Mouse (Mus musculus) liver, embryonic 13.5 days (tissue): ENCODE data around the gene Pax6. TPM values are rescaled to one million over a fixed set of nuclear protein-coding genes. Genes with fewer than 3 reads are reported as not detected.

Experiments
- ATAC-seq: fragments of 200-750 bp; cut with Nextera tagmentation; 2 replicates; pipeline ENCODE4 v1.8.0; 2017; ENCODE audit warnings: low read depth, mild to moderate bottlenecking, moderate number of reproducible peaks, moderate library complexity
- DNase-seq: peaks from one replicate; pipeline ENCODE4 v3.0.0; 2022
- H3K27ac ChIP-seq: fragments of 300-500 bp; sonication (generic); 2 replicates; pipeline ENCODE4 v1.5.1; 2015; ENCODE audit warnings: moderate library complexity, mild to moderate bottlenecking, inconsistent platforms
- H3K27me3 ChIP-seq: fragments of 300-500 bp; sonication (generic); 2 replicates; pipeline ENCODE4 v1.6.1; 2015; ENCODE audit warnings: mild to moderate bottlenecking, inconsistent platforms
- H3K36me3 ChIP-seq: fragments of 300-500 bp; sonication (generic); 2 replicates; pipeline ENCODE4 v1.6.1; 2015; ENCODE audit warnings: mild to moderate bottlenecking, inconsistent platforms
- H3K4me1 ChIP-seq: fragments of 300-500 bp; sonication (generic); replicated peaks from 2 replicates; pipeline ENCODE4 v1.6.1; 2015; ENCODE audit warnings: inconsistent platforms
- H3K4me2 ChIP-seq: fragments of 300-500 bp; sonication (generic); 2 replicates; pipeline ENCODE4 v1.6.1; 2015; ENCODE audit warnings: inconsistent platforms, mild to moderate bottlenecking, moderate library complexity
- H3K4me3 ChIP-seq: fragments of 300-500 bp; sonication (generic); replicated peaks from 2 replicates; pipeline ENCODE4 v1.5.1; 2015; ENCODE audit warnings: mild to moderate bottlenecking, inconsistent platforms
- H3K9ac ChIP-seq: fragments of 300-500 bp; sonication (generic); 2 replicates; pipeline ENCODE4 v1.6.1; 2015; ENCODE audit warnings: mild to moderate bottlenecking, inconsistent platforms
- H3K9me3 ChIP-seq: fragments of 300-500 bp; sonication (generic); replicated peaks from 2 replicates; pipeline ENCODE4 v1.6.1; 2016; ENCODE audit warnings: inconsistent platforms
- WGBS: fragments of 180-500 bp; shearing (Covaris S2); methylation state at CpG from one replicate; pipeline ENCODE4 v1.1.7; 2015; ENCODE audit not compliant: insufficient replicate concordance; 5-methylcytosine and 5-hydroxymethylcytosine counted together
- polyA plus RNA-seq: library from polyadenylated mRNA; unstranded; fragments of >200 nt; fragmentation: Nextera tagmentation; extraction: Ambion mirVana; gene quantifications from 2 replicates; pipeline ENCODE4 v1.2.1, GENCODE M21; 2015

The Pax6 gene
- polyA plus RNA-seq = 0.05 and 0.07 TPM in 2 replicates

DNA sequence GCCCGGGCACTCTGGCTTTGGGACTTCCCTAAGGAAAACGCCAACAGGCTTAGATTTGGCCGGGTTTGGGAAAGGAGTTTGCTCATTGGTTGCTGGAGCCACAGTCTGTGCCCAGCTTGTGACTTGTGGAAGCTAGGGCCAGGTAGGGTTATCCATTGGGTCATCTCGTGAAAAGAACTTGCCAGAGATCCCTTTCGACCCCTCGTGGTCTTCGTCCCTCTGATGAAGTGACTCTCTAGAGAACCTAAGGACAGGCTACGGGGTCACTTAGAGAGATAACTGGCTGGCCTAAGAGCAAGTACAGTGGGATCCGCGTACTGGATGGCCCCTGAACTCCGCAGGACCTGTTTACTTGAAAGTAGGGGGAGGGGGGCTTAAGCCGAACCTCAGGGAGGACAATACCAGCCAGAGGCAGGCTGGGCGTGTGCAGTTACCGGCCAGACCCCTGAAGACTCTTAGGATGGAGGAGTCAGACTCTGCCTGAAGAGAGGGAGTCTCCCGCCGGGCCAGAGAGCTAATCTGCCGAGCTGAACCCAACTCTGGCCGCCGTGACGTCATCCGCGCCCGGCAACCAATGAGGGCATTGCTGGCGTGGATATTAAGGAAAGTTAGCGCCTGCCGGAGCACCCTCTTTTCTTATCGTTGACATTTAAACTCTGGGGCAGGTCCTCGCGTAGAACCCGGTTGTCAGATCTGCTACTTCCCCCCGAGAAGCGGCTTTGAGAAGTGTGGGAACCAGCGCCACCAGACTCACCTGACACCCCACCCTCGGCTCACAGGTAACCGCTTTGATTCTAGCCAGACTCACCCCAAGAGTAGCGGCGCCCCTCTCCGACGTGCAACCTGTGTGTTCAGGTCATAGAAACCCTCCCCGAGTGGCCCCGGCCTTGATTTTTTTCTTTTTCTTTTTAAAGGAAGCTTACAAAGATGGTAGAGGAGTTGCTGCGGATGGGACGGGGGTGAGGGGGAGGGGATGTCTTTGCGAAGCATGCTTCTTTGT, at the start of gene Pax6:
Gene Pax6 (plus strand): TSS at position 630 of the 1,000 bp plus-strand sequence.
- Histone ChIP-seq H3K27me3 (peaks cover 100% of the 10 kb centered on the region), H3K9me3 (no peaks in the 10 kb centered on the region), H3K4me2 (peak within 1 kb of the TSS; percentile 19; the same call in 1 of the 2 replicates), H3K4me1 (peaks cover 6% of the 10 kb centered on the region), H3K36me3 (no peaks in the 10 kb centered on the region), H3K27ac (no peak within 1 kb of the TSS), H3K9ac (no peak within 1 kb of the TSS), H3K4me3 (no peak within 1 kb of the TSS)
- no peak for DNase-seq
- no peak for ATAC-seq
- 2% methylated on average over 44 of the region's 44 CpGs for WGBS

DNA sequence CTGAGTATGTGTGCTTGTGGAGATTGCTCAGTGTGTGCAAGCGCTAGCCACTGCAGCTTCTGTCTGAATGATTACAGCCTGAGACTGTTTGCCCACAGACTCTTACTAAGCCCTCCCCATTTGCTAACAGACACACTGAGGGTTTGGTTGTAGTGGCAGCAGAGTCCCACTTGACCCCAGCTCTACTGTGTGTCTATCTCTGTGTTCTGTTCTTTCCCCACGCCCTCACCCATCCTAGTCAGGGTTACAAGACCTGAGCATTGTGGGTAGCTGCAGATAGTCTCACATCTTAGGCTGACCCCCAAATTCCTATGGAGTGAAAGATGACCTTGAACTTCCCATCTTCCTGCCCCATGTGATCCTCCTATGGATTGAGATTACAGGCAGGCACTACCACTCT, 19.8 kb upstream of the Pax6 start:
- Histone ChIP-seq H3K36me3 (no peaks in the 10 kb centered on the region), H3K27ac (no peak overlapping the region), H3K27me3 (0 out of 2 replicates have a peak, but pooled peaks cover 19% of the 10 kb centered on the region), H3K9me3 (no peaks in the 10 kb centered on the region), H3K4me2 (no peak overlapping the region), H3K9ac (no peak overlapping the region), H3K4me3 (no peak overlapping the region), H3K4me1 (no peaks in the 10 kb centered on the region)
- 68% methylated on average over 2 of the region's 2 CpGs for WGBS
- no peak for ATAC-seq
- no peak for DNase-seq

GRCm38 (mm10) chr2:105656456-105656855, 12.2 kb upstream of the Pax6 start:
- Histone ChIP-seq H3K4me3 (no peak overlapping the region), H3K4me1 (no peaks in the 10 kb centered on the region), H3K9ac (no peak overlapping the region), H3K9me3 (no peaks in the 10 kb centered on the region), H3K27ac (no peak overlapping the region), H3K36me3 (no peaks in the 10 kb centered on the region), H3K27me3 (peaks cover 69% of the 10 kb centered on the region), H3K4me2 (no peak overlapping the region)
- DNase-seq (no peak), ATAC-seq (no peak)
- 65% methylated on average over 8 of the region's 8 CpGs for WGBS

- 8% methylated on average over 9 of the region's 9 CpGs for WGBS
- no peak overlapping the region for H3K4me3 ChIP-seq
Observed at GRCm38 (mm10) chr2:105659350-105659749, 9.3 kb upstream of the Pax6 start.

DNA sequence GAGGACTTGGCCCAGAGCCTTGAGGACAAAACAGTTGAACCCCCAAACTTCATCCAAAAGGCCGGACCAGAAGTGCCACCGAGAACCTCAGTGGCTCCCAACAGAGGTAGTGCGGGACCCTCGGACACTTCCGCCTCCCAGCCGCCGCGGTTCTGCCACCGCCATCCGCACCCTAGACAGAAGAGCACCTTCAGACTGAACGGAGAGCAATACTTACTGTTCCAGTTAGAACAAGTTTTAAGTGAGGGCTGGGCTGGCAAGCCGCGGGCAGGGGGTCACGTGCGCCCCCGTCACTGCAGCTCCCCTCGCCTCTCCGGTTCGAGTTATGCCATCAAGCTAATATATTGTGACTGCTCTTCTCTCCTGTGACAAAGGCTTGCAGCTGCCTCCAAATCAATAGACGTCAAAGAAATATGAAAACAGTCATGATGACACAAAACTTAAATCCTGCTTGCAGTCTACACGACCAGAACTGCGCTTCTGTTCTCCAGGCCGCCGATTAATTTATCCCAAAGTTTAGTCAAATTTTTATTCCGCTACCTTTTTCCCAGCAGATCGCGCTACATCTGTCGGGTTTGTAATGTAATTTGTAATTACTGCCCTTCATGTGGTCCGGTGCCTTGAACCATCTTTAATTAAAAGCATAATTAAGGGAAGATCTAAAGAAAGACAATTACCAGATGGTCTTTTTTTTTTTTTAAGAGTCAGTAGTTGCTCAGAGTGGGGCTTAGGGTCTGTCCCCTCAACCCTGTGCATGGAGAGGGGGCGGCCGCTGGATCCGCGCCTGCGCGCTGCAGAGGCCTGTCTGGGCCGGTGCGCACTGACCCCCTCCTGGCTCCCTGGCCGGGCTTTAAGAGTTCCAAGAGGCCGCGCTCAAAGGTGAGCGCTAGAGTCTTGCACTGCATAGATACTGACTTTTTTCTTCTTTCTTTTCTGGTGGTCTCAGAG, 8.5 kb upstream of the Pax6 start:
- Histone ChIP-seq H3K9me3 (no peaks in the 10 kb centered on the region), H3K4me1 (no peaks in the 10 kb centered on the region), H3K27ac (no peak overlapping the region), H3K9ac (no peak overlapping the region), H3K4me2 (no peak overlapping the region), H3K4me3 (no peak overlapping the region), H3K27me3 (peaks cover 96% of the 10 kb centered on the region), H3K36me3 (no peaks in the 10 kb centered on the region)
- no peak for ATAC-seq
- no peak for DNase-seq
- WGBS = 3% methylated on average over 41 of the region's 41 CpGs

More at GRCm38 (mm10) chr2:105659350-105659749, 9.3 kb upstream of the Pax6 start:
- ATAC-seq (no peak), DNase-seq (no peak)
- H3K9me3 ChIP-seq = no peaks in the 10 kb centered on the region
- H3K36me3 ChIP-seq = no peaks in the 10 kb centered on the region
- no peak overlapping the region for H3K9ac ChIP-seq
- peaks cover 95% of the 10 kb centered on the region for H3K27me3 ChIP-seq
- H3K27ac ChIP-seq = no peak overlapping the region
- no peaks in the 10 kb centered on the region for H3K4me1 ChIP-seq
- no peak overlapping the region for H3K4me2 ChIP-seq

DNA sequence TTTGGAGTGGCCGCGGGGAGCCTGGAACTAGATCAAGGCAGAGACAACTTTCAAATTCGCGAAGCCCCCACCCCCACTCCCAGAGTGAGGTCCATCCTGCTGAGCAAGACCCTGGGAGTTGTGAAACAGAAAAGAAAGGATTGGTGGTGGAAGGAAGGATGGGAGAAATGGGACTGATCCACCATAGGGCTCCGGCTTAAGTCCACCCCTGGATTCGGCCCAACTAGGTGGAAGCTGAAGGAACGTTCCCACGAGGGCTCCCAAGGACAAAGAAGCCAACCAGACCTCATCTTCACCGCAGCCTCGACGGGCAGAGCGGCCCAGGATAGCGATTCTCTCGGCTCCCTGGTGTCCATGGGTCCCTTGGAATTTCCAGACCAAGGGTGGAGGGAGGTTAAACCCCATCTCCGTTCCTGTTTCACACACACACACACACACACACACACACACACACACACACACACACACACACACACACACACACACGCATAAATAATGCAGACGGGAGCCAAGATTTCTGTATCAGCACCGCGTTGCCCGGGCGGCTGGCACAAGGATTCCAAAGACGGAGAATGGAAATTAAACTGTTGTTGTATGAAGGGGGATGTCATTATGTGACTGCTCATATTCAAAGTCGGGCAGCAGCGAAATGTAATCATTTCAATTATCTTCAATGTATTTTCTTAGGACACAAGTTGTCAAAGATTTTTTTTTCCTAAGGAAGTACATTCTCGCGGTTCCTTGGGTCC, 7.7 kb upstream of the Pax6 start:
- Histone ChIP-seq H3K9ac (no peak overlapping the region), H3K4me2 (no peak overlapping the region), H3K9me3 (no peaks in the 10 kb centered on the region), H3K4me3 (no peak overlapping the region), H3K36me3 (no peaks in the 10 kb centered on the region), H3K27ac (no peak overlapping the region), H3K27me3 (peaks cover 97% of the 10 kb centered on the region), H3K4me1 (no peaks in the 10 kb centered on the region)
- no peak for ATAC-seq
- DNase-seq = no peak
- WGBS = 3% methylated on average over 26 of the region's 26 CpGs

DNA sequence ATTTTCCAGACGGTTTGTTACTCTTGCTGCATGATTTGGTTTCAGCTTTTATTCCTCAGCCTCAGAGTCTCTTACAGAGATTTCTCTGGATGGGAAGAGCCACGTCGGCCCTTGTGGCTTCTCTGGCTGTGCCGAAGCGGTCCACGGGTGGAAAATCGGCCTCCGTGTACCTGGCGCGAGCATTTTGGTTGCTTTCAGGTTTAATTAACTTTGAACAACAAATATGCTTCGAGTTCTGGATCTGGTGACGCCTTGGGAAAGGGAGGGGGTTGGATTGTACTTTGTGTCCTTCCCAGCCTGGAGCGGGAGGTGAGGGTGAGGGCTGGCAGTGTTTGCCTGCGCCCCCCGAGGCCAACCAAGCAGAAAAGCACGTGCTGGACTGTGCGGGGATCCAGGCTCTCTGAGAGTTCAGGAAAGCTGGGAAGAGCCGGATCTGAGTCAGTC, 7.1 kb upstream of the Pax6 start:
- ATAC-seq (no peak), DNase-seq (no peak)
- H3K36me3 ChIP-seq = no peaks in the 10 kb centered on the region
- no peak overlapping the region for H3K9ac ChIP-seq
- H3K4me3 ChIP-seq = no peak overlapping the region
- H3K27me3 ChIP-seq = peaks cover 98% of the 10 kb centered on the region
- 3% methylated on average over 18 of the region's 18 CpGs for WGBS
- H3K4me2 ChIP-seq = no peak overlapping the region
- H3K9me3 ChIP-seq = no peaks in the 10 kb centered on the region
- H3K4me1 ChIP-seq = no peaks in the 10 kb centered on the region; the same call in 1 of the 2 replicates
- no peak overlapping the region for H3K27ac ChIP-seq

GRCm38 (mm10) chr2:105662121-105662520, 6.6 kb upstream of the Pax6 start:
- Histone ChIP-seq H3K4me1 (no peaks in the 10 kb centered on the region; the same call in 1 of the 2 replicates), H3K9ac (no peak overlapping the region), H3K4me2 (no peak overlapping the region), H3K27me3 (peaks cover 98% of the 10 kb centered on the region), H3K4me3 (no peak overlapping the region), H3K36me3 (no peaks in the 10 kb centered on the region), H3K27ac (no peak overlapping the region), H3K9me3 (no peaks in the 10 kb centered on the region)
- DNase-seq (no peak), ATAC-seq (no peak)
- 5% methylated on average over 16 of the region's 16 CpGs for WGBS

DNA sequence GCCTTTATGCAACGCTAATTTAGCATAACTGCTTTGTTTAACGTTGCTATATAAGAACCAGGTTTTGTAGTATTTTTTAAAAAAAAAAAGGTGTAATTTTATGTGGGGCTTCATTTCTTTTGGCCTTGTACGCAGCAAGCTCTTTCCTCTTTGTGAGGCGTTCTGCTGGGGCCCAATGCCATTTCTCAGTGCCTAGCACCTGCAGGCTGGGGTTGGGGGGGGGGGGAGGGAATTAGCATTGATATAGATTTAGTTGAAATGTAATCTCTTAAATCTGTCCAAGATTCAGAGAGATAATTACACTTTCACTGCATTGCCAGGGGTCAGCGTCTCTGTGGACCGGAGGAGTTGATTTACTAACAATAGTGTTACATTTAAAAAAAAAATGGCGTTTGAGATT, 6.1 kb upstream of the Pax6 start:
- Histone ChIP-seq H3K27me3 (peaks cover 98% of the 10 kb centered on the region), H3K36me3 (no peaks in the 10 kb centered on the region), H3K9ac (no peak overlapping the region), H3K4me2 (no peak overlapping the region), H3K4me1 (no peaks in the 10 kb centered on the region; the same call in 1 of the 2 replicates), H3K27ac (no peak overlapping the region), H3K9me3 (no peaks in the 10 kb centered on the region), H3K4me3 (no peak overlapping the region)
- no peak for ATAC-seq
- no peak for DNase-seq
- WGBS = 5% methylated on average over 7 of the region's 7 CpGs

DNA sequence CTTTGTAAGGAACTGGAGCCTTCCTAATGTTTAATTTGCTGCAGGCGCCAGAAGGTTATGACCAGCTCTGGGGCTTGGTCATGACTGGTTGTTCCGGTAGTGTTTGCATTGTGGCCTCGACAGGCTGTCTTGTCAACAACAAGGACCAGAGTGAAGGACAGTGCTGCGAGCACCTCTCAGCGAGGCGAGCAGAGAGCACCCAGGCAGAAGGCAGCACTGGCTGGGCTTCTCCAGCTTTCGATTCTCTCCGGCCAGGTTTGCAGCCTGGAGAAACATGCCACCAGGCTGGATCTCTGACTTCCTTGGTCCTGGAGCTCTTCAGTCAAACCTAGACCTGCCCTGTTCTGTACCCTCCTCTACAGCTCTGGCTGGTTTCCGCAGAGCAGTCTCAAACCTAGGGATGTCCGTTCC, 5.6 kb upstream of the Pax6 start:
- ATAC-seq = no peak
- WGBS = 4% methylated on average over 10 of the region's 10 CpGs
- no peaks in the 10 kb centered on the region for H3K9me3 ChIP-seq
- H3K36me3 ChIP-seq = no peaks in the 10 kb centered on the region
- no peak overlapping the region for H3K4me2 ChIP-seq
- H3K9ac ChIP-seq = no peak overlapping the region
- peaks cover 100% of the 10 kb centered on the region for H3K27me3 ChIP-seq
- no peaks in the 10 kb centered on the region; the same call in 1 of the 2 replicates for H3K4me1 ChIP-seq
- no peak overlapping the region for H3K4me3 ChIP-seq
- DNase-seq = no peak
- H3K27ac ChIP-seq = no peak overlapping the region
